Mouse (Mus musculus): ENCODE results near the gene D630045J12Rik. TPM values are rescaled to one million over a fixed set of nuclear protein-coding genes. Genes with fewer than 3 reads are reported as not detected.

The D630045J12Rik gene
- polyA plus RNA-seq, 1 experiment: 0.20 TPM

DNA sequence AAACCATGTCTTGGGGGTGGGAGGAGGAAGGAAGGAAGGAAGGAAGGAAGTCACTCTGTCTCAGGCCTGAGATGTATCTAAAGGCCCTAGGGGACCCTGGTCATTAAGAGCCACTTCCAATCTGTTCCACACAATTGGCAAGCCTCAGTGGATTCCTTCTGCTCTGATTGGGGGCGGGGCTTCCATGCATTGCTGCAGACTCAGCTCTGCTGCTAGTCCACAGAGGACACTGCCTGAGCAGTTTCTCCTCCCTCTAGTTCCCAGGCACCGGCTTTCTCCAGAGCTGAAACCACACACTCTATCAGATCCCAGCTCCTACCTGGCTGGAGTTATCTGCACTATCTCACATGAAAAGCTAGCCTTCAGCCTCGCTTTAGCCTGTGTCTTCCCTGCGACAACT, 21.8 kb downstream of the D630045J12Rik start:
- no peak overlapping the region for H3K4me3 ChIP-seq (ENCODE audit: insufficient read depth, low read length)
- no peak overlapping the region for H3K27ac ChIP-seq (ENCODE audit: insufficient read depth, low read depth, low read length)

DNA sequence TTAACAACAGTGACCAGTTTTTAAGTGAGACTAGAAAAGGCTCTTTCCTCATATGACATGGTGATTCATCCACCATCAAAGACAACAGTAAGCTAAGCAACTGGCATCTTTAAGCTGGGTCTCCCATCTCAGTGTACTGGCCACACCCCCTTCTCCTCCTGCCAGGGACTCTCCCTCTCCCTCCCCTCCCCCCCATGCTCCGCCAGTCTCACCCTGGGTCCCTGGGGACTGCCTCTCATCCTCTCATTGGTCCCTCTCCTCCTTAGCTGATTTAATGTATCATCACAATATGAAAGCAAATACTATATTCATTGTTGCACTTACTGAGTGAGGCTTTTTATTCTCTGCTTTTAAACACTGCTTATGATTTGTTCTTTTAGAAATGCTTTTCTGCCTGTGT, 29.7 kb downstream of the D630045J12Rik start:
- H3K4me3 ChIP-seq (ENCODE audit: insufficient read depth, low read length): no peak overlapping the region
- no peak for TF ChIP-seq CTCF (IDR thresholded peaks at IDR 0.05; ENCODE audit: low read depth, low read length)
- TF ChIP-seq POLR2A (IDR thresholded peaks at IDR 0.05; ENCODE audit: borderline replicate concordance, low read depth, low read length): no peak
- no peak overlapping the region for H3K27ac ChIP-seq (ENCODE audit: insufficient read depth, low read depth, low read length)
- no peaks in the 10 kb centered on the region for H3K4me1 ChIP-seq (ENCODE audit: control insufficient read depth, insufficient read depth, low read length)

More for the DNA sequence above, 21.8 kb downstream of the D630045J12Rik start:
- H3K4me1 ChIP-seq (ENCODE audit: control insufficient read depth, insufficient read depth, low read length): no peaks in the 10 kb centered on the region
- TF ChIP-seq POLR2A (IDR thresholded peaks at IDR 0.05; ENCODE audit: borderline replicate concordance, low read depth, low read length) (no peak), CTCF (IDR thresholded peaks at IDR 0.05; ENCODE audit: low read depth, low read length) (no peak)

DNA sequence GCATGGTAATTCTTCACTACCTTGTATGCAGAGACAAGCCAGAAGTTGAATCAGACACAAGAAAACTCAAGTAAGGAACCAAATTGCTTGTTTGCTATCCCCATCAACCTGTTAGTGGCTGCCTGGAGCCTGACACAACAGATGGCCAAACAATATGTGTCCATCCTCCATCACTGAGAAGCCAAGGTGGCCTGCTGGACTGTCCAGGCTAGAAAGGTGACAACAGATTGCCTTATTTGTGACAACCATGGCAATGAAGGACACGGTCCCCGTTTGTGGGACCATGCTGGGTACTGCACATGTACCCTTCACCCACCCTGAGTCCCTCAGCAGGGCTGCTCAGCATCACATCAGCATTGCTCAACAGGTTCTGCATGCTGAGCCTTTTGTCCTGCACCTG, 34.5 kb downstream of the D630045J12Rik start:
- TF ChIP-seq CTCF (IDR thresholded peaks at IDR 0.05; ENCODE audit: low read depth, low read length): no peak
- TF ChIP-seq POLR2A (IDR thresholded peaks at IDR 0.05; ENCODE audit: borderline replicate concordance, low read depth, low read length): no peak
- Histone ChIP-seq H3K4me1 (ENCODE audit: control insufficient read depth, insufficient read depth, low read length) (no peaks in the 10 kb centered on the region), H3K27ac (ENCODE audit: insufficient read depth, low read depth, low read length) (no peak overlapping the region), H3K4me3 (ENCODE audit: insufficient read depth, low read length) (no peak overlapping the region)

DNA sequence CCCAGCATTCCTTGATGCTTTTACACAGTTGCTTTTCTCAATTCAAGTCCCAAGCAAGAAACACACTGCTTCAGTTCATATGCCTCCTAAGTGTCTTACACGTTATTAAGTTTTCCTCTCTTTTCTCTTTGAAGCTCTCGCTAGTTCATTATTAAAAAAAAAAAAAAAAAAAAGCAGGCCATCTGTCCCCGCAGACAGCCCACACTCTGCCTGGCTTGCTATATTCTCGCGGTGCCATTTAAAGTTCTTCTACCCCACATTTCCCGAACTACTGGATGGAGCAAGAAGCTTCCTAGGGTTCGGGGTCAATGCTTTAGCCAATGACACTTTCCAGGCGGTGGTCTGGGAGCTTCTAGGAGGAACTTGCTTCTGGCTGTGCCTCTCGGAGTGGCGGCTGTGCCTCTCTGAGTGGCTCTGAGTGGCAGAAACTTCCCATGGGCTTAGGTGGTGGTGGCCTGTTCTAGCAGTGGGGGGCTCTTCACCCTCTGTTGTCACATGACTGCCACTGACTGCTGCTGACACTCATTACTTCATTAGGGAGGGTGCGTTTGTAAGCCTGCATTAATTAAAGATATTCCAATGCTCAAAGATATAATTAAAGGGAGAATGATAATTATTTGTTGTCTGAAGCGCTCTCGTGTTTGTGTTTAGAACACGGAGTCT, 38.2 kb downstream of the D630045J12Rik start:
- Histone ChIP-seq H3K4me1 (ENCODE audit: control insufficient read depth, insufficient read depth, low read length) (no peaks in the 10 kb centered on the region), H3K27ac (ENCODE audit: insufficient read depth, low read depth, low read length) (no peak overlapping the region), H3K4me3 (ENCODE audit: insufficient read depth, low read length) (no peak overlapping the region)
- TF ChIP-seq CTCF (IDR thresholded peaks at IDR 0.05; ENCODE audit: low read depth, low read length): no peak
- no peak for TF ChIP-seq POLR2A (IDR thresholded peaks at IDR 0.05; ENCODE audit: borderline replicate concordance, low read depth, low read length)

DNA sequence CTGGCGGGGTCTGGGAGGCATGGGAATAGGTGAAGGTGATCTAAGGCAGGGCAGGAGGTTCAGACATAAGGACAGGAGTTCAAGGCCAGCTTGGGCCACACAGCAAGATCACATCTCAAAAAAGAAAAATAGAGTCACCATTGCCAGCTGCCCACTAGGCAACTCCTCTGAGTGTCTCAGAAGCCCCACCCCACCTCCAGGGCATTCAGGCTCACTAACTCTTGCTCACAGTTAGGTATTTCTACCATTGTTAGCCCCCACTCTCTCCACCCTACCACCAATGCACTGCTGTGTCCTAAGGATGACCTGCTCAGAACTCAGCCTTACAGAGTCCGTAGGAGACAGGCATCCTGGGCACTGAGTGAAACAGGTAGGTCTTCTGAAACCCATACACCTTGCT, 46.2 kb downstream of the D630045J12Rik start:
- no peaks in the 10 kb centered on the region for H3K4me1 ChIP-seq (ENCODE audit: control insufficient read depth, insufficient read depth, low read length)
- TF ChIP-seq CTCF (IDR thresholded peaks at IDR 0.05; ENCODE audit: low read depth, low read length): no peak
- no peak for TF ChIP-seq POLR2A (IDR thresholded peaks at IDR 0.05; ENCODE audit: borderline replicate concordance, low read depth, low read length)
- H3K4me3 ChIP-seq (ENCODE audit: insufficient read depth, low read length): no peak overlapping the region
- H3K27ac ChIP-seq (ENCODE audit: insufficient read depth, low read depth, low read length): no peak overlapping the region

DNA sequence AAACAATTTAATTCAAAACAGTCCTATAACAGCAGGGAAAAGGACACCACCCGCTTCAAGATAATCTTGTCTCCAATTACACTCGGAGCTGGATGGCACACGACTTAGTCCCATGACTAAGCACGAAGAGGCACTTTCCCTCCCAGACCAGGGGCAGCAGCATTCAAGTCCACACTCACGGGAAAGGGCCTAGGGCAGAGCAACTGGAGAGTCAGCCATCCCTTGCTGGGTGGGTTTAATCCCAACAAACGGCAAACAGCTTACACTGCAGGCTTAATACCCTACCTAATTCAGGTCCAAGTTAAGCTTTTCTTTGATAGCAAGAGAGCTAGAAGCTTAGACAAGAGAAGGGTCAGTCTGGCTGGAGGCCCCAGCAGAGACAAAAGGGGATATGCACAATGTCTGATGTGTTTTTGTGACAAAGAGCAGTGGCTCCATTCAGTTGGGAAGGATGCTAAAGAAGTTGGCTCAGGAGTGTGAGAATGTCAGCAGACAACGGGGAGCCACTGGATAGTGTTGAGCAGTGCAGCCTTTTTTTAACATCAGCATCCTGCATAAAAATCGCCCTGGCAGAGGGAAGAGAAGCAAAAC, 46.8 kb downstream of the D630045J12Rik start:
- TF ChIP-seq CTCF (IDR thresholded peaks at IDR 0.05; ENCODE audit: low read depth, low read length) (no peak), POLR2A (IDR thresholded peaks at IDR 0.05; ENCODE audit: borderline replicate concordance, low read depth, low read length) (no peak)
- no peaks in the 10 kb centered on the region for H3K4me1 ChIP-seq (ENCODE audit: control insufficient read depth, insufficient read depth, low read length)
- no peak overlapping the region for H3K27ac ChIP-seq (ENCODE audit: insufficient read depth, low read depth, low read length)
- H3K4me3 ChIP-seq (ENCODE audit: insufficient read depth, low read length): no peak overlapping the region

DNA sequence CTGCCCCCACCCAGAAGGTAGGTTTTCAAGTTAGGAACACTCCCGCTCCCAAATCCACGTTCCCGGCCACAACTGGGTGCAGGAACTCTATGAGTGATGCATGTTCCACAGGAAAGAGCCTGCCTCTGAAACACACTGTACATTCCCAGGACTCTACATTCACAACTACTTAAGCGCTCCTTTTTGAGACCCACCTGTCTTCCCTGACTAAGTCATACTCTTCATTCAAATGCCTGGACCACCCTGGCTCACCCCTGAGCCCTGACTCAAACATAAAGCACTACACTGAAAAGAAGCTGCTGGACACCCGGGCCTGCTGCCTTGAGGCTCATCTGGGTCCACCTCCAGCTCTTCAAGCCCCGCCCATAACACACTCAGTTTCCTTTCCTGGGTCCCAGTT, 48.4 kb downstream of the D630045J12Rik start:
- Histone ChIP-seq H3K4me1 (ENCODE audit: control insufficient read depth, insufficient read depth, low read length) (no peaks in the 10 kb centered on the region), H3K27ac (ENCODE audit: insufficient read depth, low read depth, low read length) (no peak overlapping the region), H3K4me3 (ENCODE audit: insufficient read depth, low read length) (no peak overlapping the region)
- TF ChIP-seq POLR2A (IDR thresholded peaks at IDR 0.05; ENCODE audit: borderline replicate concordance, low read depth, low read length) (no peak), CTCF (IDR thresholded peaks at IDR 0.05; ENCODE audit: low read depth, low read length) (no peak)

DNA sequence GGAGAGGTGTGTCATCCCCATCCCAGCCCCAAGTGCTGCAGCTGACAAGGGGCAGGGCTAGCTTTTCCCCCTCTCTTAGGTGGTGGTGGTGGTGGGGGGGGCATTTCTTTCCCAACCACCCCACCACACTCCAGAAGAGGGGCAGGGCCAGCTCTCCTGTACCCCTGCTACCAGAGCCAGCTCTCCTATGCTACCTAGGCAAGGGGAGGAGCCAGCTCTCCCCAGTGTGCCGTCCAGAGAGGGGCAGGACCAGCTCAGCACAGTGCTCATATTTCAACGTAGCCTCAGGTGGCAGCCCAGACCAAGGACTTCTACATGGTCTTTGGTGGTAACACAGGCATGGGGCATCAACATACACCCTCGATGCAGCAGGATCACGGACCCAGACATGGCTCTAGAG, 50.0 kb downstream of the D630045J12Rik start:
- Histone ChIP-seq H3K4me3 (ENCODE audit: insufficient read depth, low read length) (no peak overlapping the region), H3K4me1 (ENCODE audit: control insufficient read depth, insufficient read depth, low read length) (no peaks in the 10 kb centered on the region), H3K27ac (ENCODE audit: insufficient read depth, low read depth, low read length) (no peak overlapping the region)
- TF ChIP-seq POLR2A (IDR thresholded peaks at IDR 0.05; ENCODE audit: borderline replicate concordance, low read depth, low read length) (no peak), CTCF (IDR thresholded peaks at IDR 0.05; ENCODE audit: low read depth, low read length) (no peak)

DNA sequence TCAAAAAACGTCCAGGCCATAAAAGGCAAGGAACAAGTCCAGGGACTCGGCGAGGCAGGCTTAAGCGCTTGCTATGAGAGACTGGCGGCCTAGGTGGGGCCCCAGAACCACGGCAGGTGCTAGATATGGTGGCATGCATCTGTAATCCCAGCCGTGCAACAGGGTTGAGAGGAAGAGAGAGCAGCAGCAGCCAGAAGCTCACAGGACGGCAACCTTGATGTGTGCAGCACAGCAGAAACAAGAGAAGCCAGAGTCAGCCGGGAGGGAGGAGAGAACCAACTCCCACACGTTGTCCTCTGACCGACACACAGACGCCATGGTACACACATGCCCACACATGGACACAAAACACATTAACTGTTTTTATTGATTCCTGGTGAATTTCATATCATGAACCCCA, 51.0 kb downstream of the D630045J12Rik start:
- H3K4me3 ChIP-seq (ENCODE audit: insufficient read depth, low read length): no peak overlapping the region
- TF ChIP-seq CTCF (IDR thresholded peaks at IDR 0.05; ENCODE audit: low read depth, low read length) (no peak), POLR2A (IDR thresholded peaks at IDR 0.05; ENCODE audit: borderline replicate concordance, low read depth, low read length) (no peak)
- H3K27ac ChIP-seq (ENCODE audit: insufficient read depth, low read depth, low read length): no peak overlapping the region
- H3K4me1 ChIP-seq (ENCODE audit: control insufficient read depth, insufficient read depth, low read length): no peaks in the 10 kb centered on the region

DNA sequence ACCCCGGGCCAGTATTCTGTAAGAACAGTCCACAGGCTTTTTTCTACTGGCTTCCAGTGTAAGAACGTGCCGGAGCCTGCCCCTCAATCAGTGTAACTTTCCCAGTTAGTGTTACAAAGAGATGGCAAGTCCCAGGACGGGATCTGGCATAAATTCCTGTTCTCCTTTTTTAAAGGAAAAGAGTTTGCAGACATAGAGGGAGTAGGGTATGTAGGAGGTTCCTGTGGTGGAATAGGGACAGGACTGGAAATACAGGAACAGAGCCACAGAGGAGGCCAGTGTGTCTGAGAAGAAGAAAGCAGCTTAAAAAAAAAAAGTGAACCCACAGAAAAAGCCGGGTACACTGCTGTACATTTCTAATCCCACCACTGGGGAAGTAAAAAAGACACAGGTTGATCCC, 52.3 kb downstream of the D630045J12Rik start:
- H3K4me3 ChIP-seq (ENCODE audit: insufficient read depth, low read length): no peak overlapping the region
- no peak for TF ChIP-seq POLR2A (IDR thresholded peaks at IDR 0.05; ENCODE audit: borderline replicate concordance, low read depth, low read length)
- TF ChIP-seq CTCF (IDR thresholded peaks at IDR 0.05; ENCODE audit: low read depth, low read length): no peak

More for the DNA sequence above, 52.3 kb downstream of the D630045J12Rik start:
- no peak overlapping the region for H3K27ac ChIP-seq (ENCODE audit: insufficient read depth, low read depth, low read length)
- H3K4me1 ChIP-seq (ENCODE audit: control insufficient read depth, insufficient read depth, low read length): no peaks in the 10 kb centered on the region

Measured in bone marrow macrophage, adult 2 months (primary cell).